Mouse (Mus musculus) adrenal gland, postnatal 25 days (tissue): ENCODE measurements at regions not wholly inside any gene's neighbourhood (a gene's known extent, or its start where the extent isn't known, plus 50 kb on each side); places are given as distances from the start of the nearest gene placed in this dataset.
"Not testable (repeated sequence)": the region's sequence is repeated elsewhere in the genome, so short reads cannot be mapped to it uniquely, and the experiment has no call there.

Source experiments
- DNase-seq: peaks from one replicate; pipeline ENCODE4 v3.0.0; 2021; ENCODE audit warnings: mixed read lengths

DNA sequence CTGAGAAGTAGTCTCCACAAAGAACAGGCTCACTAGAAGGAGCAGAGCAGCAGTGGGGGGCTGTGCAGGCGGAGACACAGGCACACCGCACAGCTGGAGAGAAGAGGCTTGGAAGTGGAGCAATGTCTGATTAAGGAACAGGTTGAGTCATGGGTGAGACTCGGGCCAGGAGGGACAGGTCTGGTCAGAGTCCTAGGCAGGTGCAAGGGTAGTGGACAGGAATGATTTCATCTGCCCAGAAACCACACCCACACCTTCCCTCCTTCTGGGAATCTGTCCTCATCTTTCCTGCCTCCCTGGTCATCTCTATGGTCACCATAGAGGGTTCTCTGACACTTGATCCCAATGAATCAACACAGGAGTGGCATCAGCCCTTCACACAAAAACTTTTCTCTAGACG lies 983.8 kb downstream of the 4930447A16Rik start:
- DNase-seq, result no peak

DNA sequence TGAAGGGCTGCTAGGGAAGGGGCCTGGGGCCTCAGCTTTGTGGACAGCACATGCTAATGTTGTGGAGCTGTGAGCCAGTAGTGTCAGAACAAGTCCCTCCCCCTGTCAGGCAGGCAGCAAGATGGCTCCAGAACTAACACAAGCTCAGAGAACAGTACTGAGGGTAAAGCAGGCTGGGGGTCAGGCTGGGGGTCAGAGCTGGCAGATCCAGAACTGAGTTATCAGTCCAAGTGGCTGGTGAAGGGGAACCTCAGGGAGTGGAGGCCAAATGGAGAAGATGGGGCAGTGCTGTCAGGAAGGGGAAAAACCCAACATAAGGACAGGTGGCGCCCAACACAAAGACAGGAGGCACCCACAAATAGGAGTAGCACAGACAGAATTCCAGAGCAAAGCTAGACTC lies 985.1 kb downstream of the 4930447A16Rik start:
- no peak for DNase-seq

DNA sequence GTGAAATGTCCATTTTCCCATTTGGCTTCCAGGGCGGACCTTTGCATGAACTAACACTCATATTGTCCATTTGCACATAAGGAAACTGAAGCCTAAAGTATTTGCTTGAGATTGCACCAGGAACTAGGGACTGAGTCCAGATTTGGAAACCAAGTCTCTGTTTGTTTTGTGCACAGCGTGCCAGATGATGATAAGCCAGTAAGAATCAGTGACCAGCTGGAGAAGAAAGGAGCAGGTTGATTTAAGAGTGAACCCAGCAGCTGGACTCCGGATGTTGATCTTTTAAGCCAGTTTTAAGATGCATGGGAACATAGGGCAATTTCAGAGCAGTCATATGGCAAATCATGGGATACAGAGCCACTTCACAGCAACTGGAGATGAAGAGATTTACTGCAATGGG lies 987.1 kb downstream of the 4930447A16Rik start:
- no peak for DNase-seq

DNA sequence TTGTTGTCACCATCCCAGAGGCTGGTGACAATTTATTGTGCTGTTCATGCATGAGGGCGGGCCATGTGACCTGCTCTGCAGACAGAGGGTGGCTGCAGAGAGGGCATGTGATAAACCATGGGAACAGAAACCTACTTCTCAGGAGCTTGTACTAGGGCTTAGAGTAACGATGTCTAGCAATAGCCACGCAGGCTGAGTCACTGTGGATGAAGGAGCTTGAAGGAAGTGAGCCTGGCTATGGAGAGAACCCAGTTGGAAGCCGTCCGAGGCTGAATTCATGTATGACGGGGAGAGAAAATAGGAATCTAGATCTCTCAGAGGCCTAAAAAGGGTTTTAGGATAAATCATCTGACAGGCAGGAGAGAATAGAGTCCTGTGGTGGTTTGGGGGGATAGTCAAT lies 988.0 kb downstream of the 4930447A16Rik start:
- no peak for DNase-seq

DNA sequence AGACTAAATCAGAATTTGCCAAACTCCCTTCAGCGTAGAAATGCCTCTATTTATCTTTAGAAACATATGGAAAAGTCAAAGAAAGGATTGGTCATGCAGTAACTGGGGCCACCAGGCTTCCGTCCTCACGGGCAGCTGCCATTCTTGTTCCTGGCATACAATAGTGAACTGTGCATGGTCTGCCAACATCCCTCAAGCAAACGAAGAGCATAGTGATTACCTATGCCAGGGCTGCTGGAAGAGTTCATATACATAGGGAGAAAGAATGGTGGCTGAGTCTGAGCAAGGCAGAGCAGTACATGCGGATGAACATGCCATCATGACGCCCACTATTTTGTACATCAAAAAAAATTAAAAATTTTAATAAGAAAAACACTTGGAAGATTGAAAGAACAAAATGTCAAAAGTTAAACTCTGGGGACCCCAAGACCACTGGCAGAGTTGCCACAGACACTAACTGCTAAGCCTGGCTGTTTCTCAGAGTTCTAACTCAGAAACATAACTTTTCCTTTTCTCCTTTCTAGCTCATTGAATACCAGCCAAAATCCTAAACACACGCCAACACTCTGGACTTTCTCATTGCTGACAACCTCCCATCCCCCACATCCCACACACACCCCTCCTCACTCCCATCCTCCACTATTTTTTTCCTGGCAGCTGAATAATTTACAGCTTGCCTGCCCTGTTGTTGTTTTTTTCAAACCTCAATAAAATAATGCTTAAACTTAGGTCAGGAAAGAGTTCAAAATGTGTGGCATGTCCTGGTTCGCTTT lies 989.1 kb downstream of the 4930447A16Rik start:
- no peak for DNase-seq

DNA sequence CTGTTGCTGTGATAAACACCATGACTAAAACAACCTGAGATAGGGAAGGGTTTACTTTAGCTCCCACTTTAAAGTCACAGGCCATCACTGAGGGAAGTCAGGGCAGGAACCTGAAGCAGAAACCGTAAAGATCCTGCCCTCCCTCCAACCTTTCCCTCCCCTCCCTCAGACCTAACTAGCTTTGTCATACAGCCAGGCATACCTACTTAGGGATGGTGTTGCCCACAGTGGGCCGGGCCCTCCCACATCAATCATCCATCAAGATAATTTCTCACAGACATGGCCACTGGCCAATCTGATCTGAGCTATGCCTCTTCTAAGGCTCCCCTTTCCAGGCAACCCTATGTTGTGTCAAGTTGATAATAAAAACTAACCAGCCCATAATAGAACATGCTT lies 989.7 kb downstream of the 4930447A16Rik start:
- no peak for DNase-seq

DNA sequence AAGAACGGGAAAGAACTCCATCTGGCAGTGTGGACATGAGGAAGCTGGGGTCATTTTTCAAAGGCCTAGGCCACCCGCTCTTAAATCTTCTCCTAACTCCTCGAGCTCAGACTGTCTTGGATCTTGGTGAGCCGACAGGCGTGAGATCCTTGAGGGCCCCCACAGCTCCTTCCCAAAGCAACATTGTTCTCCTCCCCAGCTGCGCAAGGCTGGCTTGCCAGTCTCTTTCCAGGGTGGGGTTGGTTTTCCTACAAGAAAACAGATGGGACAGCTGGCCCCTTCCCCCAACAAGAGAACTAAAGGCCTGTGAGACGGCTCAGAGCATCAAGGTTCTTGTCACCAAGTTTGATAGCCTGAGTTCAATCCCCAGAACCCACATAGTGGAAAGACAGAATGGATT lies 994.3 kb downstream of the 4930447A16Rik start:
- no peak for DNase-seq

DNA sequence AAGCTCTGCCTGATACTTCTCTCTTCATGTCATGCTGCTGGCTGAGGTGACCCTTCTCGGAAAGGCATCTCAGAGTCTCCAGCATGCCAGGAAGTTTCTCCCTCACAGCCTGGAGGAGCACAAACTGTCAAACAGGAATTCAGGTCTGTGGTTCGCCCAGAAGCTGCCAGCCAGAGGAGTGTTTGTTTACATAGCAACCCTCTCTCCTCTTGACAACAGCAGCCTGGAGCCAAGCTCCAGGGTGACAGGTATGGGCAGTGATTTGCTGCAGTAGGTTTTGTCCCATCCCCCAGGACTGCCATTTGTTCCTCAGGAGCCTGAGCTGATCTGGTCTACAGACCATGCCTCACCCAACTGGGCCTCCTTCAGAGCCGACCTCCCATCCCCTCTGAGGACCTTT lies 995.4 kb downstream of the 4930447A16Rik start:
- DNase-seq, result no peak

DNA sequence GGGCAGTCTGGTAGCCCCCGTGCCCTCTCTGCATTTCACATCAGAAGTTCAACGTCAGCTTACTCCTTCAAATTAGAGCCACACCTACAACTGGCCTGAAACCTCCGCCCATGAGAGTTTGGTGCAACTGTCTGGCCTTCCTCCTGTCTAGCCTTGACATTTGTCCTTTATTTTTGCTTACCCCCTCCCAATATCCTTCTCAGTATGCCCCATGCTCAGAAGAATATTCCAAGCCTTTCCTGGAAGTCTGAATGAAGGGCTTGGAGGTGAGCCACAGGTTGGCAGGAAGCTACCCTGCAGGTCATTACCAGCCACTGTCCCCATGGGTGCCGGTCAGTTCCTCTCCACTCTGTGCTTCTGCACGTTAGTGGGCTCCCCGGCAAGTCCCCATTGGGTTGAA lies 997.4 kb downstream of the 4930447A16Rik start:
- DNase-seq, result no peak

GRCm38 (mm10) chr15:38425506-38425905 lies 1000.2 kb downstream of the 4930447A16Rik start:
- DNase-seq, result no peak

DNA sequence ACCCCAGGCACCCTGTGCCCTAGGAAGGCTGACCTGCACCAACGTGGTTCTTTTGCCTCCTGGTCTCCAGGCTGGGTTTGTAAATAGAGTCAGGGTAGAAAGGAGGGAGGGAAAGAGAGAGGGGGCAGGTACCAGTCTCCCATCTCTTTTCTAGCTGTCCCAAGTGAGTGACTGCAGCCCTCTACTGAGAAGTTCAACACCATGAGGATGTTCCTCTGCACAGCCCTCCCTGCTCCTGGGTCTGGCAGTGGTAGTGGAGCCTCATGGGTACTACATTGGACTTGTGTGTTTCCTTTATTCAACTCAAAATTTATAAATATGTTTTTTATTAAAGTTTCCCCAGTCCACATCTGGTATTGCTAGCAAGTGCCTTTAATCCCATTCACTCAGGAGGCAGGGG lies 1002.6 kb downstream of the 4930447A16Rik start:
- DNase-seq, result no peak

DNA sequence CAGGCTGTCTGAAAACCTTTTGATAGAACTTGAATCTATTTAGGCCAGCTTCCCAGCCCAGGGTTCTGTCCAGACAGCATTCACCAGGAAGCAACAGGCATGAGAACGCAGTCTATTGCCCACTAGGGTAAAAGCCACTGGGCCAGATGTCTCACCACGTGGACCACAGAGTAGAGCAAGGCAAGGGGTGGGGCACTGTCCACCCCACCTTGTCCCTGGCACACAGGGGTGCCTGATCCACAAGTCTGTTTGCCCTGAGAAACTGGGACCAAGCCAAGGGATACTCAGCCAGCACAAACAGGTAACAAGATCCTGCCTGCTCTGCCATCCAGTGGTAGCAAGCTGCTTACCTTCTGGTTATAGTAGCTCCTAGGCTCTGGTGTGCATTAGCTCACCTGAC lies 1006.3 kb downstream of the 4930447A16Rik start:
- peak; percentile 26 for DNase-seq

DNA sequence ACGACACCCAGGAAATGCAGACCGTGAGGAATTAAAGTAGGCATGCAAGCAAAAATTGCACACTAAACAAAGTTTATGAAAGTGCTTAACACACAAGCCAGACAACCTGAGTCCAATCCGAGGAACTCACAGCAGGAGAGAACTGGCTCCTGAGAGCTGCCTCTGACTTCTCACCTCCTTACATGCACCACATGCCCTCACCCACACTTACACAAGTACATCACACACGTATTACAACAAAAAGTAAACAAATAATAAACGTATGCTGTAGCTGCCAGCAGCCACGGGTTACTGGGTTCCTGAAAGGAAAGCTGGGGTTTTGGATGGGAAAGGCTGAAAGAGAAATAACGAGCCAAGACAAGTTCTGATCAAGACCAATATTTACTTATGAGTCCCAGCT lies 1008.0 kb downstream of the 4930447A16Rik start:
- no peak for DNase-seq

DNA sequence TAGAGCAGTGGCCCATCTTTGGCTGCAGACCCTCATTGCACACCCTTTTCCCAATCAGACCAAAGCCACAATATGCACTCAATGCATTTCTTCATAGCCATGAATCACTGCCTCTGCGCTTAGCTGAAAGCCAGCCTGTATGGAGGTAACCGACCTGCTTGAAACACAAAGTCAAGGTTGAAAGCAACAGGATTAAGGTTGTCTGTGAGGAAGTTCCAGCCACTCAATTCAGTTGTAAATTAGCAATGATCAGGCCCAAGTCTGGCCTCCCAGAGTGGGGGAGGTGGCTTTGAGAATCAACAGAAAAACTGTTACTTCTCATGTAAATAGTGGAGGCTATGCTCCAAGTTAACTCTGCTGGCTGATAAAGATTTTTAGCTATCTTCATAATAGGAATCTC lies 1008.9 kb downstream of the 4930447A16Rik start:
- DNase-seq, result not testable (repeated sequence)
